Mouse (Mus musculus) heart, adult 8-10 months (tissue): ENCODE data around the gene Atp6v0e. TPM values are rescaled to one million over a fixed set of nuclear protein-coding genes. Genes with fewer than 3 reads are reported as not detected.
A peak's percentile ranks its signal among the peaks of the same experiment; 100 is the strongest.

Experiments used
- DNase-seq: peaks from one replicate; pipeline ENCODE4 v3.0.0; 2022; ENCODE audit warnings: low spot score
- total RNA-seq, 4 experiments: library from RNA; stranded (reverse); gene quantifications; 2 replicates each; pipeline ENCODE4 v1.2.4; 2022

The Atp6v0e gene
- total RNA-seq, 4 experiments from 2014 or later = 55.2 to 67.1 (median 65.5) TPM

- DNase-seq = no peak
These were observed 23.4 kb downstream of the Atp6v0e start for GRCm38 (mm10) chr17:26686334-26687000.

GRCm38 (mm10) chr17:26688795-26689735 lies 26.0 kb downstream of the Atp6v0e start:
- DNase-seq = no peak

GRCm38 (mm10) chr17:26689810-26690209 lies 26.8 kb downstream of the Atp6v0e start:
- no peak for DNase-seq

- DNase-seq = no peak
These were observed 27.2 kb downstream of the Atp6v0e start for GRCm38 (mm10) chr17:26690236-26690635.

GRCm38 (mm10) chr17:26691110-26691509 lies 28.1 kb downstream of the Atp6v0e start:
- peak; percentile 45 for DNase-seq

GRCm38 (mm10) chr17:26693424-26693823 lies 30.4 kb downstream of the Atp6v0e start:
- peak; percentile 25 for DNase-seq

GRCm38 (mm10) chr17:26694171-26694570 lies 31.1 kb downstream of the Atp6v0e start:
- DNase-seq = no peak

- no peak for DNase-seq
These were observed 32.2 kb downstream of the Atp6v0e start for GRCm38 (mm10) chr17:26695193-26695592.

GRCm38 (mm10) chr17:26698846-26699245 lies 35.8 kb downstream of the Atp6v0e start:
- no peak for DNase-seq

GRCm38 (mm10) chr17:26699819-26700616 lies 37.0 kb downstream of the Atp6v0e start:
- DNase-seq = peak; percentile 26

GRCm38 (mm10) chr17:26701565-26701964 lies 38.5 kb downstream of the Atp6v0e start:
- DNase-seq = no peak

- no peak for DNase-seq
These were observed 39.6 kb downstream of the Atp6v0e start for GRCm38 (mm10) chr17:26702621-26703020.

- no peak for DNase-seq
These were observed 40.6 kb downstream of the Atp6v0e start for GRCm38 (mm10) chr17:26703671-26704070.

- no peak for DNase-seq
These were observed 42.7 kb downstream of the Atp6v0e start for GRCm38 (mm10) chr17:26705463-26706359.

GRCm38 (mm10) chr17:26707066-26707465 lies 44.0 kb downstream of the Atp6v0e start:
- DNase-seq = no peak

- no peak for DNase-seq
These were observed 45.5 kb downstream of the Atp6v0e start for GRCm38 (mm10) chr17:26708499-26708898.

GRCm38 (mm10) chr17:26708993-26709590 lies 46.1 kb downstream of the Atp6v0e start:
- no peak for DNase-seq

GRCm38 (mm10) chr17:26710049-26710448 lies 47.0 kb downstream of the Atp6v0e start:
- DNase-seq = no peak

GRCm38 (mm10) chr17:26715271-26715758 lies 52.3 kb downstream of the Atp6v0e start, which contains the start of gene Crebrf:
TSS of gene Crebrf (plus strand) at chr17:26715650.
- peak; percentile 98 for DNase-seq
